Mouse (Mus musculus): ENCODE measurements around the gene Sesn3.

- TF ChIP-seq CTCF (IDR thresholded peaks at IDR 0.05; ENCODE audit: extremely low read depth, insufficient read depth, low read length), result no peak
- TF ChIP-seq POLR2A (IDR thresholded peaks at IDR 0.05; ENCODE audit: extremely low read depth, insufficient read depth, low read length), result no peak
Observed at GRCm38 (mm10) chr9:14364719-14365118, 89.9 kb downstream of the Sesn3 start.

Data from cortical plate, adult 2 months (tissue).